Mouse (Mus musculus) heart, embryonic 14.5 days (tissue): ENCODE data around the gene C1ql1. TPM values are rescaled to one million over a fixed set of nuclear protein-coding genes. Genes with fewer than 3 reads are reported as not detected.
A peak's percentile ranks its signal among the peaks of the same experiment; 100 is the strongest.

ENCODE experiments used
- ATAC-seq: fragments of 200-750 bp; cut with Nextera tagmentation; 2 replicates; pipeline ENCODE4 v1.8.0; 2017; ENCODE audit warnings: low read depth, moderate TSS enrichment; ENCODE audit not compliant: insufficient number of reproducible peaks, insufficient read depth, low FRiP score
- H3K27ac ChIP-seq, 2 experiments: fragments of 200-500 bp in 1 of 2; fragments of 300-500 bp in 1 of 2; sonication (generic) in 1 of 2; replicated peaks in 1 of 2; 2 replicates each; pipeline ENCODE4 v1.5.1; 2012 to 2014; ENCODE audit warnings: low read depth in 2 of 2, low read length in 2 of 2, control low read depth in 1 of 2, mild to moderate bottlenecking in 1 of 2, mixed read lengths in 1 of 2; ENCODE audit not compliant: control insufficient read depth in 1 of 2, insufficient read depth in 1 of 2
- H3K27me3 ChIP-seq: fragments of 300-500 bp; sonication (generic); 2 replicates; pipeline ENCODE4 v1.6.1; 2014; ENCODE audit warnings: mild to moderate bottlenecking, low read length, control low read depth; ENCODE audit not compliant: control insufficient read depth, insufficient read depth
- H3K36me3 ChIP-seq: fragments of 300-500 bp; sonication (generic); 2 replicates; pipeline ENCODE4 v1.6.1; 2014; ENCODE audit warnings: mild to moderate bottlenecking, control low read depth, low read length, mixed read lengths; ENCODE audit not compliant: control insufficient read depth, insufficient read depth
- H3K4me1 ChIP-seq, 2 experiments: fragments of 200-500 bp in 1 of 2; fragments of 300-500 bp in 1 of 2; sonication (generic) in 1 of 2; 2 replicates each; pipeline ENCODE4 v1.6.1; 2012 to 2014; ENCODE audit warnings: low read length in 2 of 2, control low read depth in 1 of 2, mixed read lengths in 1 of 2; ENCODE audit not compliant: control insufficient read depth in 2 of 2, insufficient read depth in 2 of 2
- H3K4me2 ChIP-seq: fragments of 300-500 bp; sonication (generic); 2 replicates; pipeline ENCODE4 v1.6.1; 2014; ENCODE audit warnings: mild to moderate bottlenecking, low read length
- H3K4me3 ChIP-seq, 2 experiments: fragments of 200-500 bp in 1 of 2; fragments of 300-500 bp in 1 of 2; sonication (generic) in 1 of 2; 2 replicates each; pipeline ENCODE4 v1.5.1; 2012 to 2014; ENCODE audit warnings: low read length in 2 of 2, mild to moderate bottlenecking in 2 of 2, control low read depth in 1 of 2, low read depth in 1 of 2, moderate library complexity in 1 of 2; ENCODE audit not compliant: control insufficient read depth in 1 of 2, insufficient read depth in 1 of 2
- H3K9ac ChIP-seq: fragments of 300-500 bp; sonication (generic); 2 replicates; pipeline ENCODE4 v1.6.1; 2014; ENCODE audit warnings: mild to moderate bottlenecking, low read length
- H3K9me3 ChIP-seq: fragments of 300-500 bp; sonication (generic); 2 replicates; pipeline ENCODE4 v1.6.1; 2016; ENCODE audit warnings: low read length, control low read depth; ENCODE audit not compliant: control insufficient read depth
- WGBS: fragments of 180-500 bp; shearing (Covaris S2); extraction: QIAGEN DNeasy Blood & Tissue Kit; methylation state at CpG from one replicate; pipeline ENCODE4 v1.1.7; 2014; 5-methylcytosine and 5-hydroxymethylcytosine counted together
- polyA plus RNA-seq: library from polyadenylated mRNA; unstranded; fragments of >200 nt; fragmentation: Nextera tagmentation; extraction: Ambion mirVana; gene quantifications from 2 replicates; pipeline ENCODE4 v1.2.1, GENCODE M21; 2014

C1ql1 gene
- 0.71 and 1.5 TPM in 2 replicates for polyA plus RNA-seq

DNA sequence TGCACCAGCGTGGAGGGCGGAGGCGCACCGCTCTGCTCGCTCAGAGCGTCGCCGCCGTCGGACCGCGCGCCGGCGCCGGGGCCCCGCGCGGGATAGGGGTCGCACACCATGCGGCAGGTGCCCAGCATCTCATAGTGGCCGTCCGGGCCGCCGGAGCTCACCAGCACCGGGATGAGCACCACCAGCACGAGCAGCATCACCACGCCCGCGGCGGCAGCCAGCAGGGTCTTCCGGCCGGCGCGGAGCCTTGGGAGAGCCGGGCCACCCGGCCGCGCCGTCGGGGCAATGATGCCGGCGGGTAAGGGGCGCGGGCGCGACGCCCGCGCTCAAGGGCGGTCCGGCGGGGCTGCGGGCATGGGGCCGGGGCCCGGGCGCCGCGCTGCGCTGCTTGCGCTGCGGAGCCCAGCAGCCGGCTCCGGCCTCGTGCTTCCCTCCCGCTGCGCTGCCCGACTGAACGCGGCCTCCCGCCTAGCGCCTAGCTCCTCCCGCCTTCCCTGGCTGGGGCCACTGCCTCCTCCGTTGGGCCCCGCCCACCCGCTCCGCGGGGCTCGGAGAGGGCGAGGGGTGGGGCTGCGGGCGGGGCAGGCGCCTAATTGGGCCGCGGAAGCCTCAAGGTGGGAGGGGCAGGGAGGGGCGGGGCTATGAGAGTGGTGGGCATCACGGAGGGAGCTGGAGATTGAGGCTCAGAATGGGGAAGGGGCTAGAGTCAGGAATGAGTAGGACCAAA lies at the start of gene C1ql1:
TSS of gene C1ql1 (minus strand) at position 424 of the 727 bp plus-strand sequence.
- Histone ChIP-seq H3K4me3 (peak within 1 kb of the TSS; percentile 10 to 41), H3K27ac (no peak within 1 kb of the TSS), H3K27me3 (peaks cover 87% of the 10 kb centered on the region), H3K4me2 (peak within 1 kb of the TSS; percentile 69), H3K4me1 (peaks cover 2 to 24% of the 10 kb centered on the region in 2 experiments), H3K9me3 (no peaks in the 10 kb centered on the region), H3K36me3 (no peaks in the 10 kb centered on the region), H3K9ac (peak within 1 kb of the TSS; percentile 44; the same call in 1 of the 2 replicates)
- under 1% methylated on average over 60 of the region's 87 CpGs for WGBS
- peak; percentile 76 for ATAC-seq

DNA sequence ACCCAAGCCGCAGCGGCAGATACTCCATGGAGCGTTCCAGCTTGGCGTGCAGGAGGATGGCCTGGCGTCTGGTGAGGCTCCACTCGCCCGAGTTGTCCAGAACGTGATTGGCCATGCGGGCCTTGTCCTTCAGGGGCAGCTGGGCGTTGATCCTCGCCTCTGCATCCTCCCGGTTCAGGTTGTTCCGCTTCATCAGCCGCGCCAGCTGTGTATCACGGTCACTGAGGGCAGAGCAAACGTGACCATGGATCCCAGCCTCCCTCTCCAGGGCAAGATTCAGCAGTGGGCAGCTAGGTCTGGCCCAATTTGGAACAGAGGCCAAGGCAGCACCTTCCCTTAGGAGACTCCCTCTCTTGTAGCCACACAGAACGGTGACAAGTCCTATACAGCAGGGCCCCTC lies 48.5 kb upstream of the C1ql1 start:
- Histone ChIP-seq H3K27me3 (peaks cover 21% of the 10 kb centered on the region), H3K9me3 (no peaks in the 10 kb centered on the region), H3K4me2 (no peak overlapping the region), H3K36me3 (peaks cover 49% of the 10 kb centered on the region), H3K27ac (no peak overlapping the region), H3K4me1 (peaks cover 33 to 37% of the 10 kb centered on the region in 2 experiments), H3K9ac (no peak overlapping the region), H3K4me3 (no peak overlapping the region)
- no peak for ATAC-seq
- WGBS, result 92% methylated on average over 18 of the region's 18 CpGs

DNA sequence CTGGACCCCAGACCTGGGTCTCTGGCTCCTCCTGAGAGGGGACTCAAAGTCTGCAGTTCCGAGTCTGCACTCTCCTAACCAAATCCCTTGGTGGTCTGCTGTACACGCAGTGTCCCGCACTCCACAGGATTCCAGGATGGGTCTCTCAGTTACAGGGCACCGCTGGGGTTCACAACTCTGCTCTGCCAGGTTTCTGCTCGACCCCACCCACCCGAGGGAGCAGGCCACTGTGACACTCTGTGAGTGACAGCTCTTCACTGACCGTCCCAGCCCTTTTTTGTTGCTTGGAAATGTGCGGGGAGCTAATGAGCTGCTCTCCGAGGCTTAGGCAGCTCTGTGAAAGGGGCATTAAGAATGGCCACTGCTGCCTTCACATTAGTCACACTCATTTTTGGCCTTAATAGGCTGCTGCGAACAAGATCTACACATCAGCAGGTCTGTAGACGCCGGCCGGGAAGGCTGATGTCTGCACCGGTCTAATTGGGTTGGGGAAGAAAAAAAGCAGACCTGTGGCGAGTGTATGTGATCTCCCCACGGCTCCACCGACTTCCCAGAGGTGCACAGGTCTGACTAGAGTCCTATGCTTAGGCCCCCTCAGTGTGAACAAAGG lies 47.0 kb upstream of the C1ql1 start:
- H3K27me3 ChIP-seq, result peaks cover 35% of the 10 kb centered on the region
- H3K9me3 ChIP-seq, result no peaks in the 10 kb centered on the region
- H3K27ac ChIP-seq, result no peak overlapping the region
- H3K36me3 ChIP-seq, result peaks cover 46% of the 10 kb centered on the region
- peaks cover 21 to 23% of the 10 kb centered on the region in 2 experiments for H3K4me1 ChIP-seq
- no peak overlapping the region for H3K9ac ChIP-seq
- H3K4me3 ChIP-seq, result no peak overlapping the region
- WGBS, result 60% methylated on average over 17 of the region's 17 CpGs
- ATAC-seq, result no peak
- no peak overlapping the region for H3K4me2 ChIP-seq

DNA sequence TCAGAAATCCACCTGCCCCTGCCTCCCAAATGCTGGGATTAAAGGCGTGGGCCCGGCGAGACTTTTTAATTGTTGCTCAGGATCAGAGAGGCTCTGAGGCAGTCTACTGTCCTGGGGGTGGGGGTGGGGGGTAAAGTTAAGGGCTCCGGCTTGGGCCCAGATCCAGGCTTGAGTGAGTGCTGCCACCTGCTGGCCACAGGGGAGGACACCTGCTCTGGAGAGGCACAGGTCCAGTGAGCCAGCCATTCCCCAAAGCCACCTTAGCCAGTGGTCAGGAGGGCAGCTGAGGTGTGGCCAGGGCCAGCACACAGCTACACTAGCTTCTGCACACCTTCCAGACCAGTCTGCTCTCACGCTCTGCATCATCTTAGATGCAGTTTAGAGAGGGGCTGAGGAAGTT lies 46.5 kb upstream of the C1ql1 start:
- Histone ChIP-seq H3K4me2 (no peak overlapping the region), H3K9me3 (no peaks in the 10 kb centered on the region), H3K27ac (no peak overlapping the region), H3K4me3 (no peak overlapping the region), H3K27me3 (peaks cover 39% of the 10 kb centered on the region), H3K36me3 (peaks cover 41% of the 10 kb centered on the region), H3K9ac (no peak overlapping the region), H3K4me1 (peaks cover 15 to 17% of the 10 kb centered on the region in 2 experiments)
- WGBS, result 9% methylated on average over 5 of the region's 5 CpGs
- 0 out of 2 replicates have a peak, but pooled peaks have one; percentile 32 for ATAC-seq

DNA sequence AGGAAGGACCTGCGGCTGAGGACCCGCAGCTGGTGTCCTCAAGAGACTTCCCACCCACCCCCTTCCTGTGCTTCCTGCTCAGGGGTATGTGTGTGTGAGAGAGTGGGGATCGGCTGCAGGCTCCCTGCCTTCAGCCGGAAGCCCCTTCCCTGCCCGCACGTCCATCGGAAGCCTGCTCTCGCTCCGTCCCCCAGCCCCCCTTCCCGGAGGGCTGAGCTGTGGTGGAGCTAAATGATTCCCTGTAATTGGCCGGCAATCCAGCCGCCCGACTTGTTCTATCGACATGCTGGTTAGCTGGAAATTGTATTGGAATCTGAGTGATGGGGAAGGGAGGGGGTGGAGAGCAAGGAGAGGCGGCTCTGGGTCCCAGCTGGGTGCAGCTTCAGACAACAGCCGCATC lies 45.2 kb upstream of the C1ql1 start:
- Histone ChIP-seq H3K9me3 (no peaks in the 10 kb centered on the region), H3K4me2 (peak overlapping the region; percentile 54), H3K4me1 (peaks cover 5 to 7% of the 10 kb centered on the region in 2 experiments; a peak in 2 of 4 replicates), H3K27ac (no peak overlapping the region), H3K36me3 (peaks cover 29% of the 10 kb centered on the region), H3K4me3 (peak overlapping the region; percentile 9 to 15; a peak in 3 of 4 replicates), H3K9ac (peak overlapping the region; percentile 9; the same call in 1 of the 2 replicates), H3K27me3 (peaks cover 39% of the 10 kb centered on the region)
- no peak for ATAC-seq
- 4% methylated on average over 16 of the region's 16 CpGs for WGBS

DNA sequence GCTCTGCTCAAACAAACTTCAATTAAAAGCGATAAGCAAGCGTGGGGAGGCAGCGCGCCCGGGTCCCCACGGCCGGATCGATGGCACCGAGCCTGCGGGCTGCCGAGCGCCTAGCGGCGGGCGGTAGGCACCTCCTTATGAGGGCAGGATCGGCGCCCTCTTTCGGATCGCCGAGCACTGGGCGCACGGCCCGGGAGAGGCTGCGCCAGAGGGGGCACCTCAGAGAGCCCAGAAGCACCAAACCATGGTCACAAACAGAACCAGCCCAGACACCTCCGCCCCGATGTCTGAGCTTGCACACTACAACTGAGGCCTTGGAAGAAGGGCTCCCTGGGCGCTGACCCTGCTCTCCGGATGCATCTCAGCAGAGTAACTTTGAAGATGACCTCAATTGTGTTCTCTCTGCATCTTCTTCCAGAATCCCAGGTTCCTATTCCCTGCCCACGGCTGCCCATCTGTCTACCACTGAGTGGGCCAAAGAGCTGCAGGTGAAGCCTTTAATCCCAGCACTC lies 43.7 kb upstream of the C1ql1 start:
- no peaks in the 10 kb centered on the region for H3K9me3 ChIP-seq
- H3K4me1 ChIP-seq, result peaks cover 5 to 7% of the 10 kb centered on the region in 2 experiments; a peak in 2 of 4 replicates
- H3K36me3 ChIP-seq, result peaks cover 14% of the 10 kb centered on the region
- peaks cover 39% of the 10 kb centered on the region for H3K27me3 ChIP-seq
- peak overlapping the region; percentile 60 for H3K9ac ChIP-seq
- WGBS, result 1% methylated on average over 29 of the region's 29 CpGs
- peak overlapping the region; percentile 94 for H3K4me2 ChIP-seq
- peak overlapping the region; percentile 49 to 52 for H3K4me3 ChIP-seq
- ATAC-seq, result no peak
- no peak overlapping the region for H3K27ac ChIP-seq

DNA sequence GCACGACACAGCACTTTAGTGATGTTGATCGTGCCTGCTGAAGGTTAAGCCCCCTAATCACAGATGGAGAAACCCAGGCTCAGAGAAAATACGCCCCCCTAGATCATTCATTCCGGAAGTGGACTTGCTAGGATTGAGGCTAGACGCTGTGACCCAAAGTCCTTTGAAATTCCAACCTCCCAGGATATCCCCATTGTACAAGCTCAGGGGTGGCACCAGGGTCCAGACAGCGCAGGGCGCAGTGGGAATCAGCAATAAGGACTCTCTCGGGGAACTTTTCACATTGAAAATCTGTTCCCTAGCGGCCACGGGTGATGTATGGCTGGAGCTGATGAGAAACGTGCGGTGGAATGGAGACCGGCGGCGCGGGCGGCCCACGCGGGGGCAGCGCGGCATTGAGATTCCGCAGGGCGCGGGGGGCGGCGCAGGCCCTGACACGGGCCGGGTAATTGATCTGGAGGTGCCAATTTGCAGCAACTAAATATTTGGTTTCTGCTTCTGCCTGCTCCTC lies 43.2 kb upstream of the C1ql1 start:
- Histone ChIP-seq H3K27me3 (peaks cover 39% of the 10 kb centered on the region), H3K4me1 (peaks cover 5 to 7% of the 10 kb centered on the region in 2 experiments; a peak in 2 of 4 replicates), H3K4me2 (peak overlapping the region; percentile 94), H3K36me3 (peaks cover 9% of the 10 kb centered on the region), H3K4me3 (peak overlapping the region; percentile 49 to 52), H3K9ac (peak overlapping the region; percentile 60), H3K9me3 (no peaks in the 10 kb centered on the region), H3K27ac (no peak overlapping the region)
- 9% methylated on average over 28 of the region's 28 CpGs for WGBS
- no peak for ATAC-seq
